In genomic region chr5:121146275-121146674, GRCm38 (mm10) we compare ENCODE assay signal across 11 mouse cellular contexts. TPM values are rescaled to one million over a fixed set of nuclear protein-coding genes. Genes with fewer than 3 reads are reported as not detected.
DNase-seq lines count a peak whose midpoint lies in the region; ATAC-seq lines count a peak whose summit lies in the region.
"Had no signal": no experiment of that assay in that cellular context is flagged by ENCODE, and none has a peak within 500 bp of the region (broad histone marks: within the 10 kb centered on the region; RNA-seq: fewer than 3 reads in every experiment).

No protein-coding gene starts in this region.

- 92% methylated on average over 5 of the region's 5 CpGs for WGBS in limb, embryonic 13.5 days
- WGBS in limb, embryonic 10.5 days: 97% methylated on average over 5 of the region's 5 CpGs
- 84% methylated on average over 5 of the region's 5 CpGs for whole genome bisulfite sequencing in hindbrain, embryonic 15.5 days

- H3K4me3 ChIP-seq in limb, embryonic 13.5 days: no peak overlapping the region
- H3K4me3 ChIP-seq in limb, embryonic 10.5 days: no peak overlapping the region
- no peak overlapping the region for H3K4me3 ChIP-seq in hindbrain, embryonic 15.5 days
- H3K4me3 ChIP-seq: liver, embryonic 13.5 days had no signal

- no peak for DNase-seq in limb, embryonic 10.5 days (ENCODE audit: low spot score)
- DNase-seq in cerebellum, postnatal 14 days: peak; percentile 72 to 81
- DNase-seq in kidney, postnatal 36 days: peak; percentile 89 to 91
- DNase-seq in adrenal gland, postnatal 36 days: no peak
- DNase-seq: liver, embryonic 13.5 days; thymus, postnatal 25 days had no signal

- no peaks in the 10 kb centered on the region for H3K27me3 ChIP-seq in limb, embryonic 13.5 days
- no peaks in the 10 kb centered on the region for H3K27me3 ChIP-seq in limb, embryonic 10.5 days (ENCODE audit: low read depth, poor library complexity, severe bottlenecking)
- no peaks in the 10 kb centered on the region for H3K27me3 ChIP-seq in hindbrain, embryonic 15.5 days
- H3K27me3 ChIP-seq: liver, embryonic 13.5 days; megakaryocyte, embryonic 14.5 days had no signal

- peak overlapping the region; percentile 28; the same call in 1 of the 2 replicates for H3K27ac ChIP-seq in limb, embryonic 13.5 days
- H3K27ac ChIP-seq in limb, embryonic 10.5 days: no peak overlapping the region
- peak overlapping the region; percentile 59; the same call in 1 of the 2 replicates for H3K27ac ChIP-seq in hindbrain, embryonic 15.5 days (replicated peaks)
- H3K27ac ChIP-seq: liver, embryonic 13.5 days had no signal

- no peak overlapping the region for H3K9ac ChIP-seq in limb, embryonic 13.5 days
- H3K9ac ChIP-seq in hindbrain, embryonic 15.5 days: no peak overlapping the region
- H3K9ac ChIP-seq: liver, embryonic 13.5 days had no signal

- no peak for ATAC-seq in limb, embryonic 13.5 days (ENCODE audit: low FRiP score, low read depth)
- no peak for ATAC-seq in hindbrain, embryonic 15.5 days (ENCODE audit: low FRiP score, low read depth)
- ATAC-seq in granulocyte monocyte progenitor cell, adult 5-6 weeks (replicated peaks; ENCODE audit: poor library complexity, severe bottlenecking): no peak
- ATAC-seq: activated CD4-positive, CD25-positive, alpha-beta regulatory T cell, adult 4 months had no signal

- peaks cover 96% of the 10 kb centered on the region for H3K36me3 ChIP-seq in limb, embryonic 13.5 days
- H3K36me3 ChIP-seq in limb, embryonic 10.5 days: peaks cover 99% of the 10 kb centered on the region
- peaks cover 41% of the 10 kb centered on the region for H3K36me3 ChIP-seq in hindbrain, embryonic 15.5 days

- H3K4me1 ChIP-seq in limb, embryonic 13.5 days: no peaks in the 10 kb centered on the region
- no peaks in the 10 kb centered on the region for H3K4me1 ChIP-seq in limb, embryonic 10.5 days
- peaks cover 33% of the 10 kb centered on the region for H3K4me1 ChIP-seq in hindbrain, embryonic 15.5 days (replicated peaks)
- H3K4me1 ChIP-seq: liver, embryonic 13.5 days had no signal

- no peak overlapping the region for H3K4me2 ChIP-seq in limb, embryonic 13.5 days (replicated peaks)
- H3K4me2 ChIP-seq in hindbrain, embryonic 15.5 days: no peak overlapping the region
- H3K4me2 ChIP-seq: liver, embryonic 13.5 days had no signal

- H3K9me3 ChIP-seq in limb, embryonic 13.5 days: no peaks in the 10 kb centered on the region
- no peaks in the 10 kb centered on the region for H3K9me3 ChIP-seq in limb, embryonic 10.5 days (replicated peaks)
- no peaks in the 10 kb centered on the region for H3K9me3 ChIP-seq in hindbrain, embryonic 15.5 days
- H3K9me3 ChIP-seq: liver, embryonic 13.5 days; megakaryocyte, embryonic 14.5 days had no signal

RNA-seq across cellular contexts. Expression of gene Ptpn11, which starts 44.9 kb away (rescaled TPM):
- polyA plus RNA-seq in limb, embryonic 13.5 days (2015; fragmentation: Nextera tagmentation; extraction: Ambion mirVana): 25.6 and 25.8 TPM in 2 replicates
- polyA plus RNA-seq in limb, embryonic 10.5 days (2016; fragmentation: Nextera tagmentation; extraction: Ambion mirVana): 23.6 and 24.9 TPM in 2 replicates
- polyA plus RNA-seq in hindbrain, embryonic 15.5 days (2015; fragmentation: Nextera tagmentation; extraction: Ambion mirVana): 20.0 and 22.9 TPM in 2 replicates
- 100 to 1,000 TPM; 100 to 135 TPM for total RNA-seq in adrenal gland, postnatal 36 days (2021)
- total RNA-seq in granulocyte monocyte progenitor cell, adult 5-6 weeks (2014; fragmentation: Nextera tagmentation): 29.7 and 33.6 TPM in 2 replicates
- 44.8 and 45.8 TPM in 2 replicates for total RNA-seq in granulocyte monocyte progenitor cell, adult 5-6 weeks (2017)

RNA-seq across cellular contexts. Expression of gene Rpl6, which starts 58.0 kb away (rescaled TPM):
- 616 and 635 TPM in 2 replicates for polyA plus RNA-seq in limb, embryonic 13.5 days (2015; fragmentation: Nextera tagmentation; extraction: Ambion mirVana)
- 661 and 766 TPM in 2 replicates for polyA plus RNA-seq in limb, embryonic 10.5 days (2016; fragmentation: Nextera tagmentation; extraction: Ambion mirVana)
- polyA plus RNA-seq in hindbrain, embryonic 15.5 days (2015; fragmentation: Nextera tagmentation; extraction: Ambion mirVana): 342 and 359 TPM in 2 replicates
- total RNA-seq in adrenal gland, postnatal 36 days (2021): 1,000 to 10,000 TPM; 1,036 to 1,050 TPM
- 2,241 and 2,395 TPM in 2 replicates for total RNA-seq in granulocyte monocyte progenitor cell, adult 5-6 weeks (2014; fragmentation: Nextera tagmentation)
- 1,241 and 1,301 TPM in 2 replicates for total RNA-seq in granulocyte monocyte progenitor cell, adult 5-6 weeks (2017)

Comparison
In these comparisons a context has a peak if more than half of its experiments do, and no peak if none do; other contexts are left out.
1. DNase-seq: peak in cerebellum, postnatal 14 days (2 of 2) and kidney, postnatal 36 days (2 of 2); none in limb, embryonic 10.5 days (single experiment) and adrenal gland, postnatal 36 days (0 of 2).